Mouse (Mus musculus) heart, postnatal 14 days (tissue): ENCODE results near the gene Uspl1. TPM values are rescaled to one million over a fixed set of nuclear protein-coding genes. Genes with fewer than 3 reads are reported as not detected.
"Not testable (repeated sequence)": the region's sequence is repeated elsewhere in the genome, so short reads cannot be mapped to it uniquely, and the experiment has no call there.

Experiments used
- DNase-seq, 2 experiments: peaks; one replicate each; pipeline ENCODE4 v3.0.0; 2021 to 2022
- intact Hi-C: fragments of 180-260 bp; cut with DNase I; formaldehyde crosslinking; loops from one replicate; pipeline ENCODE4 v1.15.1; 2025
- long read RNA-seq, 2 experiments: library from polyadenylated mRNA; stranded (forward); transcript quantifications; one replicate each; pipeline ENCODE4 v2.0.0; 2021
- total RNA-seq, 2 experiments: library from RNA; stranded (reverse); gene quantifications; 2 replicates each; pipeline ENCODE4 v1.2.3; 2021

Uspl1 gene
- total RNA-seq: 10 to 100 TPM; 17.6 to 19.6 TPM
- long read RNA-seq, experiment 1, transcript Uspl1-203 (9 exons, 2,931 nt): major isoform, 5 of 13 reads
- long read RNA-seq, experiment 1, partial matches to known transcripts: 1 of 13 reads
- long read RNA-seq, experiment 1, other reads (novel, unspliced or antisense): 3 of 13 reads
- long read RNA-seq, experiment 2, full-length matches to known transcripts: 11 of 18 reads
- long read RNA-seq, experiment 2, partial matches to known transcripts: 3 of 18 reads
- long read RNA-seq, experiment 2, other reads (novel, unspliced or antisense): 4 of 18 reads

DNA sequence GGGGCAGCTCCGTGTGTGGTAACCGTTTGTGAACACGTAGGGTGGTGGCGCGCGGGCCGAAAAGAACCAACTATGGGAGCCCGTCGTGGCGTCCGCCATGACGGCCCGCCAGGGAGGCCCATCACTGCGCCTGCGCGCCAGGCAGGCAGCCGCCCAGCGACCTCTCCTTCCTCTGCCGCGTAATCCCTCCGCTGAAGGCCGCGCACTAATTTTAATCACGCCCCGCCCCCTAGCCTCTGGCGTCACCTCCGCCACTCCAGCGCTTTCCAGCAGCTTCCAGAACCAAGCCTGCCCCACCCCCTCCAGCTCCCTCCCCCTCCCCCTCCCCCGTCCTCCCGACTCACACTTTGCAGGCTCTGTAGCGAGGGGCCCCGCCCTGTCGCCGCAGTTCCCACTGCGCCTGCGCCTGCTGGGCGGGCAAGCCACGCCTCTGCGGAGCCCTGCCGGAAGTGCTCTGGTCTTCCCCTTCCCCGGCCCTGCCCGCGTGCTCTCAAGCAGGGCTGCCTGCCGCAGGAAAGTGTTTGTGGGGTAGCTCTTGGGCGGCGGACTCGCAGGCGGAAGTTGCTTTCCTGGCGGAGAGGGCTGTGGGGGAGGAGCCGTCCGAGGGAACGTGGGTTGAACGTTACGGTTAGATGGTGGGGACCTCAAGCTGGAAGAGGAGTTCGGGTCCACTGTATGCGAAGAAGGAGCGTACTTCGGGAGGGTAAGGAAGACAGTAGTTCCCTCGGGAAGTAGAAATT lies at the start of gene Uspl1, which contains the start of gene Hmgb1:
Uspl1 (plus strand) TSS at position 247 of the 740 bp plus-strand sequence.
Hmgb1 (minus strand) TSS at position 386 of the 740 bp plus-strand sequence.
- peak; percentile 99 for DNase-seq
- intact Hi-C loops: loop anchor here (2.0 to 10.0 kb wide), 3 partner anchors 45 to 259 kb away; partner anchors contain the start of gene Katnal1

DNA sequence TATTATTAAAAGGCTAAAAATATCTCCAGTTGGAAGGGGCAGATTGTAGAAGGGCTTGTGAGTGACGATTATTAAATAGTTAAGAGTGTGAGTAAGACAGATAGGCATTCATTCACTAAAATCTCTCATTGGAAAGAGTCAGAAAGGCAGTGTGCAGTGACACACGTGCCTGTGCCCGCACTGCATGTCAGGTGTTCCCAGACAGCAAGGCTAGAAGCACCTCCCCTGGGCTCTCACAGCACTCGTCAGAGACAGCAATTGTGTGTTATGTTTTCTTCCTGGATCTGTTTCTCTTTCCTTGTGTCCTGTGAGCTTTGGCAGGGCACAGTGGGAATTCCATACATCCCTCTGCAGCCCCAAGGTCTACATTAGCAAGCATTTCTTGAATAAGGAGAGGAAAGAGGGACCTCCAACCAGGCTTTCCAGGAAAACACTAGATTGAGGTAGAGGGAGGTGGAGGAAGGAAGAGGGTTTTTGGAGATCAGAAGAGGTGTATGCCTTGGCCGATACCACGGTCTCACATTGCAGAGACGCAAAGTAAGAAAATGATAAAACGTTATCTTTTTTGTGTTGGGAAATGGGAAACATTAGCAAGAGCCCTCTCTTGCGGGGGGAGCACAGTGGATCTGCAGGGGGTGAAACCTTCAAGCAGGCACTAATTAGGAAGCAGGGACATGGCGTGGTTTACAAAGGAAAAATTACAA lies 49.2 kb upstream of the Uspl1 start:
- DNase-seq: no peak
- intact Hi-C loops: no loop called here

DNA sequence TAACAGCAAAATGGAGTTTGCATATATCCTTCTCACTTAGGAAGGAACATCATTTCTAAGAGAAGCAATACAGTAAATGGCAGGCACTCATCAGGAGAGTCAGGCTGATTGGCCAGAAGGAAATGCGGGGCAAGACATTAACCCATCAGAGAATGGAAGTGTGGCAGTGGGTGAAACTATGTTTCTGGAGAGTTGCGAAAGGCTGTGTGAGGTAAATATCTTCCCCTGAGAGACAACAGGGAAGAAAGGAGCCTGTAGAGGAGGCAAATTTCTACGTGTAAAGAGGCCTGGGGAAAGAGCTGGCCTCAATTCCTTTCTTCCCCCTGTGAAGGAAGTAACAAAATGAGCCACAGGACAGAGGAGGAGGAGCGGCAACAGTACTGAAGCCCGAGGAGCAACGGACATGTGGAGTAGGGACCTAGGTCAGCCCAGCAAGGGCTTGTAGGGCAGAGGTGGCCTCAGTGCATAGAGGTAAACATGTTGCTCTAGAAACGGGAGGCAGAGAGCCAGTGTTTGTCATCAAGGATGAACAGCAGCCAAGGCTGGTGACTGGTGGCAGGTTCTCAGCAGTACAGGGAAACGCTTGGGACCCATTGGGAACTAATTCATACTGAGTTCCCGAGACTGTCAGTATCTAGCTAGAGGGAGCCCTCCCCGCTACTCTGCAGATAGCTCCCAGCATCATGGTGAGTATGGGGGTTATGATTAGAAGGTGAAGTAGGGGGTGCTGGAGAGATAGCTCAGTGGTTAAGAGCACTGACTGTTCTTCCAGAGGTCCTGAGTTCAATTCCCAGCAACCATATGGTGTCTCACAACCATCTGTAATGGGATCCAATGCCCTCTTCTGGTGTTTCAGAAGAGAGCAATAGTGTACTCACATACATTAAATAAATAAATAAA lies 48.4 kb upstream of the Uspl1 start:
- no peak for DNase-seq
- intact Hi-C loops: no loop called here

DNA sequence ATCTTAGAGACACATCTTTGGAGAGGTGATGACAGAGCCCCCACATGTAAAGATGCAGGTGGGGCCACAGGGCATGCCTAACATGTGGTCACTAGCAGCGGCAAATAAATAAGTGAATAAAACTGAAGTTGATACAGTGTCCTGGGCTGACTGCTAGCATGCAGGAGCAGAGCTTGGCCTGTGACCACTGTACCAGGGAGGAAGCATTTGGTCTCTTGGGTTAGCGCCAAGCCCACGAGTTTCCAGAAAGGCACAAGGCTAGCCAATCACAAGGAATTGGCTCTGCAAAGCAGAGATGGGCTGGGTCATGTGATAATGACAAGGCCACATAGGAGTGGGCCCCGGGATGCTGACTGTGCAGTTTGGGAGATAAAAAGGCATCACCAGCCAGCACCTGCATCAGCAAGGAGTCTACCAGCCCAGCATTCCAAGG lies 47.2 kb upstream of the Uspl1 start:
- intact Hi-C loops: no loop called here
- peak; percentile 32 to 58 for DNase-seq

DNA sequence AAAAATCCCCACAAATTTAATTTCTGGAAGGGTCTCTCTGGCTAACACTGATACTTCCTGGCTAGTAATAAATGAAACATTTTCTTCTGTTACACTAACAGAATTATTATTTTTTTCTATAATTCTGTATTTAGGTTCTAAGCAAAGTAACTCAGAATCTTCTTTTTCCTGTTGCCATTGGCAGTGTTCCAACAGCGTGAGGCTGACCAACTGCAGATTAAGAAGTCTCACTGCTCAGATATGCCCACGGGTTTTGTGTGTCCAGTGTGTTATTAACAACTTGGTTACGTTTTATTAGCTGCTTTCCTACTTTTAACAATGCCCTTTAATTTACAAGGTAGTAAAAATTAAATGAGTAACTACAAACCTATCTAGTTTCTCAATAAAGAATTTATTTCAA lies 46.7 kb upstream of the Uspl1 start:
- intact Hi-C loops: no loop called here

DNA sequence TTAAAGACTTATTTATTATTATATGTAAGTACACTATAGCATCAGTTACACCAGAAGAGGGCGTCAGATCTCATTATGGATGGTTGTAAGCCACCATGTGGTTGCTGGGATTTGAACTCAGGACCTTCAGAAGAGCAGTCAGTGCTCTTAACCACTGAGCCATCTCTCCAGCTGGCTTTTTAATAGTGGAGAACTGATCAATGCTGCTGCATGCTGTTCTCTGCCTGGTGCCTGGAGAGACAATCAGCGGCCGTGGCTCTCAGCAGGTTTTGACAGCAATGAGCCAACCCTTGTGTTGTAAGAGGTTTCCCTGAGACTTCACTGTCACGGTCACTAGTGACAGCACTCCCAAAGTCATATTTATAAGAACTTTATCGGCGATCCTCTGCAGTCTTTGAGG lies 46.1 kb upstream of the Uspl1 start:
- intact Hi-C loops, DNase-seq: not testable (repeated sequence)

More for the DNA sequence above, 46.7 kb upstream of the Uspl1 start:
- no peak for DNase-seq

DNA sequence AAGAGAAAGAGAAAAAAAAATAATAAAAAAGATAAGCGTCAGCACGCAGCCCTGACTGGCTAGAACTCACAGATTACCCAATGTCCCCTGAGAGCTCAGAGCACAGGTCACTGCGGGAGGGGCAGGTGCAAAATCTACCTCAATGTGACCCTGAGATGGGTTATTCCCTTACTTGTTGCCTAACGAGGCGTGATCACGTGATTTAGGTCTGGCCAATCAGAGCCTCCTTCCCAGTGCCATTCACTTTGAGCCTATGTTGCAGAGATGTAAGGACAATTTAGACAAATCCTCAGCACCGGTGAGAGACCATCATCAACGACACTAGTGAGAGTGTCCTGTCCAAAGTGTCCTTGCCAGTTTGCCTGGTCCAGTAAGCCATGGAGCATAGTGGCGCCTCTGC lies 43.8 kb upstream of the Uspl1 start:
- DNase-seq: no peak
- intact Hi-C loops: no loop called here

DNA sequence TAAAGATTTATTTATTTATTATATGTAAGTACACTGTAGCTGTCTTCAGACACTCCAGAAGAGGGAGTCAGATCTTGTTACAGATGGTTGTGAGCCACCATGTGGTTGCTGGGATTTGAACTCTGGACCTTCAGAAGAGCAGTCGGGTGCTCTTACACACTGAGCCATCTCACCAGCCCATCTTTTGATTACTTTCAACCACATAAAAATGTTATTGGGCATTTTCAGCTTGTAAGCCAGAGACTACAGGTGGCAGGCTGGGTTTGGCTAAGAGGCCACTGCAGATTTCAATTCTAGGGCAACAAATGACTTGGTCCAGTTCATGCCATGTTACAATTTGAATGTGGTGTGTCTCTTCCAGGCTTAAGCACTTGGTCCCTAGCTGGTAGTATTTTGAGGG lies 43.0 kb upstream of the Uspl1 start:
- intact Hi-C loops, DNase-seq: not testable (repeated sequence)

DNA sequence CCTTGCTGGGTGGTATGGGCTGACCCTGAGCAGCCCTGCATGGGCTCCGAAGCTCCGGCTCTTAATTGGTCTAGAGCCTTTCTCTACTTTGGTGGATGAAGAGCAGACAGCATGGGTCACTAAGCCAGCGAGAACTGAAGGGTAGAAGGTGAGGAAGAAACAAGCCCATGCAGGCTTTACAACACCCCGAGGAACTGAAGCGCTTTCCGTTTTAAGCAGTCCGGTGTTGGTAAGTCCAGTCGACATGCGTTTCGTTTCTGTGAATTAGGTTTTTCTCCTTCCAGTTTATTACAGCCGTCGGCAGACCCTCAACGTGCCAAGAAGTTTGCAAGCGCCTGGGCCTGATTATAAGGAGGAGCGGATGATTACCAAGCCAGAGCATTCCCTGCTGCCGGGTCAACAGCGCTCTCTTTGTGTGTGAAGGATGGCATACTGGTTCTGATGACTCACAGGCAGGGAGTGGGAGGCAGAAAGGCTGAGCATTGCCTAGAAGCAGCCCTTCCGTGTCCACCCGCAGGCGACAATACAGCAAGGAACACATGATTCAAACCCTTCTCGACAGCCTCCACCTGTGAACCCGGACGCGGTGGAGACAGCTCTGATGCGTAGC lies 40.3 kb upstream of the Uspl1 start:
- DNase-seq: peak in 1 of 2 experiments; percentile 23
- intact Hi-C loops: no loop called here

DNA sequence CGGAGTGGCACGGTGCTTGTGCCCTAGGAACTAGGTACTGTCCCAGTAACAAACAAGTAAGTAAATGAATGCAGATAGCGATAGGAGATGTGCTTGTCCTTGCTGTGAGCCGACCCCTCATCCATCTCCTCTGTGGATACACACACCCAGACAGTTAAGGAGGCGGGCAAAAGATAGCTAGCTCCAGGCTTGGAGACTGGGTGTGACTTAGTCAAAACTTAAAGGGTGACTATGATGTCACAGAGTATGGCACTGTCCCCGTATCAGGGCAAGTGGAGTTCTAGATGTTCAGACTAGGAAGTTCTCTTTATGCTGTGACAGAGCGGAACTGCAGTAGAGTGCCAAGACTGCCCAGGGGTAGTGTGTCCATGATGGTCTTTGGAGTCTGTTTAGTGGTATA lies 37.5 kb upstream of the Uspl1 start:
- DNase-seq: no peak
- intact Hi-C loops: no loop called here

DNA sequence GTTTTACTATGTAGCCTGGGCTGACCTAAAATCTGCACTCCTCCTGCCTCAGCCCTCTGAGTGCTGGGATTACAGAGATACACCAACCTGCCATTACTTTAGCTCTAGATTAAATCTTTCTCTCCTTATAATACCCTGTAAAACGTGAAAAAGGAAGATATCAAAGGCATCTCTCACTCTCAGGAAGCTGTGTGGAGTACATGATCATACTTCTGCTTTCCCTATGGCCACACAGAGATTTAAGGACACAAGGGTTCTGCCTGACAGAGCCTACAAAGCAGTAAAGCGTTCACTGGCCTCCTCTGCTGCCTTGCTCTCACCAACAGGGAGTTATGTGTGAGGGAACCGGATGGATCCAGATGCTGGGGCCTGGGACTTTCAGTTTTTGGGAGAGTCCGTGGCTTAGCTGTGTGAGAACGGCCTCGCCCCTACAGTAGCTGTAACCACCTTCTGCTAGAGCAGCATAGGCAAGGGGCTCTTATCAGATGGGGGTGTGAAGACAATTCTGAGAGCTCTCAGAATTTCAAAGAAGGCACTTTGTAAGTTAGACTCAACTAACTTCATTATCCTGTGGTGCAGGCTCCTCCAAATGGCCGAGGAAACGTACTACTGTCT lies 36.7 kb upstream of the Uspl1 start:
- intact Hi-C loops: no loop called here
- DNase-seq: no peak

DNA sequence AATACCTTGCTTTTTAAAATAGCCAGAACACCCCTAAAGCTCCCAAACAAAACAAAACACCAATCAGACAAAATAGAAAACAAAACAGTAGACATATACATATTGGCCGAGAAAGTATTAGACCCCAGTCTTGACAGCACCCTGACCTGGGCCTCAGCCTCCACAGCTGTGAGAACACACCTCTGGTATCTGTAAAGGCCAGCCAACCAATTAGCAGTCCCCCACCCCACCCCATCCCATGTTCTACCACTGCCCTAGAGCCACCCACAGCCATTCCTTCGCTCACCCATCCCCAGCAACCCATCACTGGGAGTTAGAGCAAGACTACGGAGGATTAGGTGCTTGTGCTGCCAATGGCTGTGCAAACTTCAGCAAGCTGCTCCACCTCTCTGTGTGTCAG lies 33.3 kb upstream of the Uspl1 start:
- no peak for DNase-seq
- intact Hi-C loops: no loop called here

DNA sequence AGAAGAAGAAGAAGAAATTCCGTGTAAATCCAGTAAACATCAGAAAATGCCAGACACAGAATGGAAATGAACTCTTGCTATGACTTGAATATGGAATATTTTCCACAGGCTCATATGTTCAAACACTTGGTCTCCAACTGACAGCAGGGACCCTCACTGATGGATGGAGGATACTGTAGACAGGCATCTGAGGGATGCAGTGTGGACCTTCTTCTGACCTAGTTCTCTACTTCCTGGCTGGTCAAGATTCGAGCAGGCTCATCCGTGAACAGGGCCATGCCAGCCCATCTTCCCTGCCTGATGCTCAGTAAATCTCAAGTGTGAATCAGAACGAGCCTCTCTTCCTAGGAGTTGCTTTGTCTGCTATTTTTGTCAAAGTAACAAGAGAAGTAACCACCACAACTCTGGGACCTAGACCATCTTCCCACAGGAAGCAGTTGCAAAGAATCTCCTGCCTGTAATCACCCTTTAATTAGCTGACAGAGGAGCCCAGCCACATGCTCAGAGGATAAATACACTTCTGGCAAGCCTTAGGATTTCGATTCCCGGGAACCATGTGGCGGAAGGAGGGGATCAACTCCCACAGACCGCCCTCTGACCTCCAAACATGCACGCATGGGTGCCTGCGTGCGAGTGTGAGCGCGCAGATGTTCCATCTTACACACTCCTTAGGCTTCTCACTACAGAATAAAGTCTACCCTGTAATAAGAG lies 31.9 kb upstream of the Uspl1 start:
- peak; percentile 15 to 39 for DNase-seq
- intact Hi-C loops: no loop called here

DNA sequence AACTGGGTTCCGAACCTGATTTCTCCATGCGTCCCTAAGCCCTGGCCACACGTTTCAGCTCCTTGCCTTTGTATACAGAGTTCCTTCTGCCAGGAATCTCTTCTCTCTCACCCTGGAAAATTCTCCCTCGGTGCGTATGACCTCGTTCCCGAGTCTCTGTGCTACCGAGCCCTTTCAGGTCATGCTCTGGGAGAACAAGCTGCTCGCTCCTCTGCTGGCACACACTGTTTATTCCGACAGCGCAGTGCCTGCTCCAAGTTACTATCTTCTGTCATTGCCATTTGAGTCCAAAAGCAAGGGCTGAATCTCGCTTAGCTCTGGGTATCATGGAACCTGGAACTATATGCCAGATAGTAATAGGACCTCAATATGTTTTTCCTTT lies 31.4 kb upstream of the Uspl1 start:
- DNase-seq: peak; percentile 37 to 43
- intact Hi-C loops: no loop called here

DNA sequence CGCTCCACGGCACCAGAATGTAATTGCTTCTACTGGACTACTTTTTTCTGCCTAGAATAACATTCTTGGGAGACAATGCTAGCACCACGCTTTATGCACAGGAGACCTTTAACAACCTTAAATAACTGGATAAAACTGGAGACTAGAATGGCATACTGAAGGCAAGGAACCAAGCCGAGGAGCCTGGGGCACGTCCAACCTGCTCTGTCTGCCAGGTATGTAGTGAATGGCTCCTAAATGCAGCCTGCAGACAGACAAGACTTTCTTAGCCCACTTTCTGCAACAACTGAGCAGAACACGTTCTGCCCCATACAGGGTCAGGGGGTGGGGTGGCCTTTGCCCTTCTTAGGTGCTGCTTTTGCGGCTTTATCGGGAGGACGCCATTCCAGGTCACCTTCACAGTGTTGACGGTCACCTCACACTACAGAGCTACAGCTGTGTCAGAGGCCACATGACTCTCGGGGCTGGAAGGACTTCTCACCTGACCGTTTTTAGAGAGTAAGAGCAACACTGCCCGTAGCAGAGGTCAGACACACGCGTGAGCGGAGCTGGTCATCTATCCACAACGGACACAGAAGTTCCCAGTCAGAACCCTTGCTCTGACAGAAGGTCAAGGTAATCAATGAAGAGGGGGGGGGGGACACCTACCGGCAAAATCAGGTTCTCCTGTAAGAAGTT lies 27.1 kb upstream of the Uspl1 start:
- intact Hi-C loops: no loop called here
- no peak for DNase-seq

DNA sequence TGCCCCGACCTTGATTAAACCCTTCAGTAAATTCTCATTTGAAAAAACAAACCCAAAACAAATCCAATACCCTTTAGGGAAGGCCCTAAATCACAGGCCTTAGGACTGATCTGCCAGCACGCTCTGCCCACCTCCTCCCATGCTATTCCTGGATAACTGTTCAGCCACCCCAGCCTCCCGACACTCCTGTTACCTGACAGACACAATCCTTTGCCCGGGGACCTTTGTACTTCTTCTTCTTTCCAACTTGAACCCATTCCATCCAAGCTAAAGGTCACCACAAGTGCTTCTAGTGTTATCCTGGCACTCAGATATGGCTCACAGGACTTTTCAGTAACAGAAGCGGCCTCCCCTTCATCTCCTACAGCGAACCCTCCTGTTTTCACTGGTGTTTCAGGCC lies 25.1 kb upstream of the Uspl1 start:
- intact Hi-C loops: no loop called here
- no peak for DNase-seq

DNA sequence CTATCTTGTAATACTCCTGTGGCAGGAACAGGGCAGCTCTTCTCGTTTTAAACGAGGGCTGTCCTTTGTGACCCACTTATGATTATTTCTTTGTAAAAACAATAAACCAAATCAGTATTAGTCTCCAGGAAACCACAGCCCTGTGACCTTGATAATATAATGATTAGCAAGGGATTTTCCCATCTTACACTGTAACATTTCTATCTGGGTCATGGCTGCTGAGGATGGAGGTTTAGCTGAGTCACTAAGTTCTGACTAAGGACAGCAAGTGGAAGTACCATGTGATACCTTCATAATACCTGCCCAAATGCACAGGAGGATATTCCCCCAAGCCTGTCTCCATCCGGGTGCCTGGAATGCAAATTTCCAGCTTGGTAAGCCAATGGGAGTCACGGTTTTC lies 23.7 kb upstream of the Uspl1 start:
- DNase-seq: no peak
- intact Hi-C loops: no loop called here

DNA sequence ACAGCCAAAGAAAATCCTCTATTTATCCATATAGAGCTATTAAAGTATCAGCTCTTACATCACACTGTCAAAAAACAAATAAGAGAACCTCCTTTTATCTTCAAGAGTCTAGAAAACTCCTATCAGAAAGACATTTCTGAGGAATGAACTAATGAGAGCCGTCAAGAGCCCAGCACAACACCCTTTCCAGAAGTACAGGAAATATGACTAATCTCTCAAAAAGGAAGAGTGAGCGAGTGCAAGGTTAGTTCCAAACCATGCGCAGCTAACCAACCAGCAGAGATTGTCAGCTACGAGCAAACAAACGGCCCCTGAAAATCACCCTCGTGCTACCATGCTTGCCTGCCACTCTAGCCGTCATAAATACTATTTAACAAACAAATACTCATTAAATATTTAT lies 21.3 kb upstream of the Uspl1 start:
- no peak for DNase-seq

More for the DNA sequence above, 21.3 kb upstream of the Uspl1 start:
- intact Hi-C loops: no loop called here
